In the genomic region with DNA sequence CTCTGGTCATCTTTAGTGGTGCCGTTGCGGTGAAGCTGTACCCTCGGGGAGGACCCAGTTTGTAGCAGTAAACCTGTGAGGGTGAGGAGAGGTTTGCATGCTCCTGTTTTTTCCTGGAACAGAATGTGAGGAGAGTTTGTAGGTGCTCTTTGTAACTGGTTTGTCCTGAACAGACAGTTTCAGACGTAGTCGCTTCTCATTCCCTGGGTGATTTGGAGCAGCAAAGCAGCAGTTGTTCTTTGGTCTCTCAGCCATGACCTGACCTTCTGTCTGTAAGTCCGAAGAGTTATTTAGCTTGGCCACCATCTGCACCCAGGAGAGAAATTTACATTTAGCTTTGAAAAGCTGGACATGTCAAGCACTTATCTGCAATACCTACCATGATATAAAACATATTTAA, we compare ENCODE assay signal across 13 mouse cellular contexts.
DNase-seq lines count a peak whose midpoint lies in the region; ATAC-seq and TF ChIP-seq lines count a peak whose summit lies in the region.
"Had no signal": no experiment of that assay in that cellular context is flagged by ENCODE, and none has a peak within 500 bp of the region (broad histone marks: within the 10 kb centered on the region; RNA-seq: fewer than 3 reads in every experiment).

No protein-coding gene starts in this region.

- no peaks in the 10 kb centered on the region for H3K36me3 ChIP-seq in liver, postnatal 0 days (replicated peaks; ENCODE audit: insufficient read depth, low read length)
- H3K36me3 ChIP-seq in liver, embryonic 11.5 days (ENCODE audit: control insufficient read depth, insufficient read depth, low read length) = no peaks in the 10 kb centered on the region
- no peaks in the 10 kb centered on the region for H3K36me3 ChIP-seq in forebrain, embryonic 12.5 days (replicated peaks)

- 80% methylated on average over 6 of the region's 6 CpGs for WGBS in liver, postnatal 0 days (ENCODE audit: insufficient replicate concordance)
- 77% methylated on average over 6 of the region's 6 CpGs for WGBS in liver, embryonic 11.5 days
- WGBS in forebrain, embryonic 12.5 days = 24% methylated on average over 6 of the region's 6 CpGs

- no peaks in the 10 kb centered on the region for H3K27me3 ChIP-seq in liver, postnatal 0 days (ENCODE audit: insufficient read depth, low read length)
- H3K27me3 ChIP-seq in liver, embryonic 11.5 days (replicated peaks; ENCODE audit: control insufficient read depth, insufficient read depth, low read length) = no peaks in the 10 kb centered on the region
- no peaks in the 10 kb centered on the region for H3K27me3 ChIP-seq in forebrain, embryonic 12.5 days

- H3K27ac ChIP-seq in liver, postnatal 0 days (ENCODE audit: low read depth) = no peak overlapping the region
- H3K27ac ChIP-seq in liver, embryonic 11.5 days (ENCODE audit: low read depth, low read length) = no peak overlapping the region
- peak overlapping the region; percentile 50 for H3K27ac ChIP-seq in forebrain, embryonic 12.5 days
- H3K27ac ChIP-seq: liver, embryonic 14.5 days had no signal

- no peak for TF ChIP-seq EP300 in liver, postnatal 0 days (IDR thresholded peaks at IDR 0.05; ENCODE audit: low read depth)

- H3K4me1 ChIP-seq in liver, postnatal 0 days (ENCODE audit: insufficient read depth) = no peaks in the 10 kb centered on the region
- no peaks in the 10 kb centered on the region for H3K4me1 ChIP-seq in liver, embryonic 11.5 days (replicated peaks; ENCODE audit: control insufficient read depth, insufficient read depth, low read length)
- peaks cover 20% of the 10 kb centered on the region for H3K4me1 ChIP-seq in forebrain, embryonic 12.5 days

- TF ChIP-seq CTCF in liver, postnatal 0 days (IDR thresholded peaks at IDR 0.05; ENCODE audit: low read depth) = no peak

- no peak for ATAC-seq in liver, postnatal 0 days
- ATAC-seq in liver, embryonic 11.5 days (replicated peaks; ENCODE audit: low FRiP score) = no peak
- ATAC-seq in forebrain, embryonic 12.5 days (ENCODE audit: low FRiP score) = no peak
- no peak for ATAC-seq in activated CD4-positive, CD25-positive, alpha-beta regulatory T cell, adult 4 months
- ATAC-seq: CD4-positive, CD25-positive, alpha-beta regulatory T cell, adult 4 months had no signal

- no peak overlapping the region for H3K4me3 ChIP-seq in liver, postnatal 0 days (ENCODE audit: low read depth, low read length)
- no peak overlapping the region for H3K4me3 ChIP-seq in liver, embryonic 11.5 days (ENCODE audit: low read depth, low read length)
- H3K4me3 ChIP-seq in forebrain, embryonic 12.5 days (replicated peaks) = no peak overlapping the region
- H3K4me3 ChIP-seq: myocyte had no signal

- peak; percentile 4 for DNase-seq in liver, postnatal 0 days
- no peak for DNase-seq in liver, embryonic 11.5 days (ENCODE audit: low spot score)
- DNase-seq in mesoderm, embryonic 11.5 days (ENCODE audit: low read depth, low spot score) = peak; percentile 29
- DNase-seq in c-Kit-positive CD71-positive TER-119-positive erythroid progenitor cells, embryonic 14.5 days (ENCODE audit: low spot score) = no peak
- DNase-seq in ovary, adult 18-20 months (ENCODE audit: low spot score) = no peak
- DNase-seq: heart, postnatal 36 days; kidney, adult 18-20 months; lung, postnatal 4 days had no signal

- H3K9me3 ChIP-seq in liver, postnatal 0 days (ENCODE audit: low read length) = no peaks in the 10 kb centered on the region
- H3K9me3 ChIP-seq in liver, embryonic 11.5 days (ENCODE audit: control insufficient read depth, low read length) = no peaks in the 10 kb centered on the region
- no peaks in the 10 kb centered on the region for H3K9me3 ChIP-seq in forebrain, embryonic 12.5 days

- no peak overlapping the region for H3K9ac ChIP-seq in liver, postnatal 0 days (replicated peaks)
- no peak overlapping the region for H3K9ac ChIP-seq in liver, embryonic 11.5 days (ENCODE audit: low read depth, low read length)
- no peak overlapping the region for H3K9ac ChIP-seq in forebrain, embryonic 12.5 days
- H3K9ac ChIP-seq: liver, embryonic 14.5 days had no signal

- no peak overlapping the region for H3K4me2 ChIP-seq in liver, postnatal 0 days (ENCODE audit: low read depth, low read length)
- H3K4me2 ChIP-seq in liver, embryonic 11.5 days = no peak overlapping the region
- H3K4me2 ChIP-seq in forebrain, embryonic 12.5 days = no peak overlapping the region

Comparison
In these comparisons a context has a peak if more than half of its experiments do, and no peak if none do; other contexts are left out.
1. DNase-seq: peak in liver, postnatal 0 days (single experiment) and mesoderm, embryonic 11.5 days (single experiment); none in liver, embryonic 11.5 days (single experiment), c-Kit-positive CD71-positive TER-119-positive erythroid progenitor cells, embryonic 14.5 days (single experiment) and ovary, adult 18-20 months (single experiment).